Mouse (Mus musculus): ENCODE data around the gene Nr1d1.

- TF ChIP-seq CTCF (IDR thresholded peaks at IDR 0.05; ENCODE audit: extremely low read depth, insufficient read depth, insufficient read length, insufficient replicate concordance): no peak
- no peak for TF ChIP-seq POLR2A (IDR thresholded peaks at IDR 0.05; ENCODE audit: low read depth, low read length)
Measured at GRCm38 (mm10) chr11:98820968-98821367, 45.8 kb upstream of the Nr1d1 start.

All from spleen, adult 2 months (tissue).